Mouse (Mus musculus) stomach, postnatal 0 days (tissue): ENCODE measurements around the gene Sla2. TPM values are rescaled to one million over a fixed set of nuclear protein-coding genes. Genes with fewer than 3 reads are reported as not detected.

Source experiments
- ATAC-seq: fragments of 200-750 bp; cut with Nextera tagmentation; 2 replicates; pipeline ENCODE4 v1.8.0; 2017; ENCODE audit not compliant: low FRiP score, low TSS enrichment
- DNase-seq: peaks from one replicate; pipeline ENCODE4 v3.0.0-alpha.2; 2016; ENCODE audit warnings: low spot score
- H3K27ac ChIP-seq: fragments of 300-500 bp; sonication (generic); replicated peaks from 2 replicates; pipeline ENCODE4 v1.5.1; 2014; ENCODE audit warnings: mild to moderate bottlenecking, control low read depth
- H3K27me3 ChIP-seq: fragments of 300-500 bp; sonication (generic); 2 replicates; pipeline ENCODE4 v1.6.1; 2014; ENCODE audit warnings: low read length; ENCODE audit not compliant: control insufficient read depth, insufficient read depth
- H3K36me3 ChIP-seq: fragments of 300-500 bp; sonication (generic); 2 replicates; pipeline ENCODE4 v1.6.1; 2014; ENCODE audit warnings: low read length, mixed read lengths; ENCODE audit not compliant: control insufficient read depth, insufficient read depth
- H3K4me1 ChIP-seq: fragments of 300-500 bp; sonication (generic); replicated peaks from 2 replicates; pipeline ENCODE4 v1.6.1; 2014; ENCODE audit warnings: antibody characterized with exemption; ENCODE audit not compliant: control insufficient read depth, insufficient read depth
- H3K4me2 ChIP-seq: fragments of 300-500 bp; sonication (generic); replicated peaks from 2 replicates; pipeline ENCODE4 v1.6.1; 2014; ENCODE audit warnings: low read depth, mild to moderate bottlenecking, control low read depth, moderate library complexity
- H3K4me3 ChIP-seq: fragments of 300-500 bp; sonication (generic); 2 replicates; pipeline ENCODE4 v1.5.1; 2014; ENCODE audit warnings: low read depth, low read length, control low read depth
- H3K9ac ChIP-seq: fragments of 300-500 bp; sonication (generic); 2 replicates; pipeline ENCODE4 v1.6.1; 2014; ENCODE audit warnings: mild to moderate bottlenecking, low read length, control low read depth, mixed read lengths
- H3K9me3 ChIP-seq: fragments of 300-500 bp; sonication (generic); 2 replicates; pipeline ENCODE4 v1.6.1; 2016; ENCODE audit warnings: low read length; ENCODE audit not compliant: control insufficient read depth
- CTCF ChIP-seq: IDR thresholded peaks from 2 replicates; pipeline ENCODE4 v1.5.1; 2016; ENCODE audit warnings: antibody characterized with exemption, low read depth, mild to moderate bottlenecking, moderate library complexity
- EP300 ChIP-seq: optimal IDR thresholded peaks from 2 replicates; pipeline ENCODE3; 2016; ENCODE audit warnings: antibody characterized with exemption
- WGBS: fragments of 180-500 bp; shearing (Covaris S2); extraction: QIAGEN DNeasy Blood & Tissue Kit; methylation state at CpG from one replicate; pipeline ENCODE4 v1.1.7; 2014; 5-methylcytosine and 5-hydroxymethylcytosine counted together
- polyA plus RNA-seq: library from polyadenylated mRNA; unstranded; fragments of >200 nt; fragmentation: Nextera tagmentation; extraction: Ambion mirVana; gene quantifications from 2 replicates; pipeline ENCODE4 v1.2.1, GENCODE M21; 2015

Sla2 gene
- polyA plus RNA-seq, 1 experiment from 2014 or later = 0.17 TPM

DNA sequence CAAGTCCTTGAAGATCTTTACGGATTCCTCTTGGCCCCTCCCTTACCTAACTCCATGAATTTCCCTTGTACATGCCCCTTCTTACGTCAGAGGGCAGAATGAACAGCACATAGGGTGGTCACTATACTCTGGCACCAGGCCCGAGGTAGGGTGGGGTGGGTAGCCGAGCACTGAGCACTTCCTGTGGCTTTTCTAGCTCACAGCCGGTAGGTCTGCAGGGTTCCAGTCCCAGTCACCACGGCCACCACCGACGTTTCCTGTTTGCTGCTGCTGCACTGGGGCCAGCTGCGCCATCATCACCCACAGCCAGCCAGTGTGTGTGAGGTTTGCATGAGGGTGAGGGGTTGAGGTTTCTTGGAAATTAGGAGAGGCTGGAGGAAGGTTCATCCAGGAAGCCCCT lies 9.3 kb downstream of the Sla2 start:
- 52% methylated on average over 9 of the region's 9 CpGs for WGBS
- Histone ChIP-seq H3K4me2 (no peak overlapping the region), H3K36me3 (peaks cover 12% of the 10 kb centered on the region; the same call in 1 of the 2 replicates), H3K4me3 (no peak overlapping the region), H3K27me3 (no peaks in the 10 kb centered on the region), H3K9ac (no peak overlapping the region), H3K4me1 (no peaks in the 10 kb centered on the region), H3K27ac (no peak overlapping the region), H3K9me3 (no peaks in the 10 kb centered on the region)
- ATAC-seq (no peak), DNase-seq (no peak)
- TF ChIP-seq EP300 (no peak), CTCF (no peak)

DNA sequence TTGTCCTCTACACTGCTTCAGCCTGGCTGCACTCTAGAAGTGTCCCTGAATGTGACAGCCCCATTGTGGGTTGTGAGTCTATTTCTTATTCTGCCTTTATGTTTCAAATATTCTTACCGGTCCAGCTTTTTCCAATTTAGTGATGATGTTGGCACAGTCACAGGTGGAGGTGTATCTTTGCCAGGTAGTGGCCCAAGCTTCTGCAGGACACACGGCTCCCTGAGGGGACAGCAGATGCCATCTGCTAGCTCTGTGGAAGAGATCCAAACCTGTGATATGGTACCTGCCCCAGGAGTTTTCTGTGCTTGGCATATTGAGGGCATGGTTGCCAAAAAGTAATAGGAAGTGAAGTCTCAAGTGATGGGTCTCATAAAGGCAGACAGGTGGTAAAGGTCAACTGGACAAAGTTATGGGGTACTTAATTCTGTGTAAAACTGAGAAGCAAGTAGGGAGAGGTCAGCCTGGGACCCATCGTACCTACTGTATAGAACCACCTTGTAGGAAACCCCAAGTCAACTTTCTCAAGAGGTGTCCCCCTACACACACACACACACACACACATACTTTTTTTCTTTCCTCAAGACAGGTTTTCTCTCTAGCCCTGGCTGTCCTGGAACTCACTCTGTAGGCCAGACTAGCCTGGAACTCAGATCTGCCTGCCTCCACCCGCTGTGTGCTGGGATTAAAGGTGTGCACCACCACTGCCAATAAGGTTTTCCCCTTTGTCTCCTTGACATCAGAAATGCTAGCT lies 12.1 kb downstream of the Sla2 start:
- ATAC-seq = no peak
- Histone ChIP-seq H3K27me3 (no peaks in the 10 kb centered on the region), H3K9ac (no peak overlapping the region), H3K9me3 (no peaks in the 10 kb centered on the region), H3K4me2 (no peak overlapping the region), H3K4me1 (no peaks in the 10 kb centered on the region), H3K27ac (no peak overlapping the region), H3K36me3 (peaks cover 12% of the 10 kb centered on the region; the same call in 1 of the 2 replicates), H3K4me3 (no peak overlapping the region)
- no peak for DNase-seq
- TF ChIP-seq EP300 (no peak), CTCF (no peak)
- 97% methylated on average over 4 of the region's 4 CpGs for WGBS

GRCm38 (mm10) chr2:156874047-156874759 lies 12.8 kb downstream of the Sla2 start:
- TF ChIP-seq EP300 (no peak), CTCF (no peak)
- H3K4me3 ChIP-seq = no peak overlapping the region
- peaks cover 12% of the 10 kb centered on the region; the same call in 1 of the 2 replicates for H3K36me3 ChIP-seq
- H3K9ac ChIP-seq = no peak overlapping the region
- no peaks in the 10 kb centered on the region for H3K27me3 ChIP-seq
- ATAC-seq (no peak), DNase-seq (no peak)
- H3K4me2 ChIP-seq = no peak overlapping the region
- no peaks in the 10 kb centered on the region for H3K4me1 ChIP-seq
- no peak overlapping the region for H3K27ac ChIP-seq
- WGBS = 86% methylated on average over 8 of the region's 8 CpGs
- no peaks in the 10 kb centered on the region for H3K9me3 ChIP-seq

- Histone ChIP-seq H3K4me2 (no peak overlapping the region), H3K4me1 (no peaks in the 10 kb centered on the region), H3K36me3 (peaks cover 14% of the 10 kb centered on the region; the same call in 1 of the 2 replicates), H3K9ac (no peak overlapping the region), H3K27ac (no peak overlapping the region), H3K27me3 (no peaks in the 10 kb centered on the region), H3K9me3 (no peaks in the 10 kb centered on the region), H3K4me3 (no peak overlapping the region)
- DNase-seq = peak; percentile 64
- TF ChIP-seq CTCF (peak; percentile 88), EP300 (no peak)
- peak; percentile 54 for ATAC-seq
- 19% methylated on average over 5 of the region's 5 CpGs for WGBS
Observed at GRCm38 (mm10) chr2:156873629-156874028, 13.4 kb downstream of the Sla2 start.

- Histone ChIP-seq H3K9ac (peak overlapping the region; percentile 23; the same call in 1 of the 2 replicates), H3K4me2 (no peak overlapping the region), H3K27ac (no peak overlapping the region), H3K27me3 (no peaks in the 10 kb centered on the region), H3K4me3 (no peak overlapping the region), H3K36me3 (peaks cover 15% of the 10 kb centered on the region; the same call in 1 of the 2 replicates), H3K9me3 (no peaks in the 10 kb centered on the region), H3K4me1 (no peaks in the 10 kb centered on the region)
- TF ChIP-seq EP300 (no peak), CTCF (no peak)
- ATAC-seq (no peak), DNase-seq (peak; percentile 33)
- 26% methylated on average over 6 of the region's 6 CpGs for WGBS
Observed at GRCm38 (mm10) chr2:156870519-156870918, 16.5 kb downstream of the Sla2 start.

DNA sequence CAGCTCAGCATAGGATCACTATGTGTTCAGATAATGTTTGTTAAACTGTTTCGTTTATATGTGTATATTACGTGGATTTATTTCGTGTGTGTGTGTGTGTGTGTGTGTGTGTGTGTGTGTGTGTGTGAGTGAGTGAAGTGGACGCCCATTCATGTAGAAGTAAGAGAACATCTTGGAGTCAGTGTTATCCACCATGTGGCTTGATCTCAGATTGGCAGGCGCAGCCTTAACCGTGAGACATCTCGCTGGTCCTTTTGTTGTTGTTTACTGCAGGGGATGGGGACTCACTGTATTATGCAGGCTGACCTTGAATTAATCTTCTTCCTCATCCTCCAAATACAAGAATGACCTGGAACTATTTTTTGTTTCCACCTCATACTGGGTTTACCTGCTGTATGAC lies 17.4 kb downstream of the Sla2 start:
- Histone ChIP-seq H3K27ac (no peak overlapping the region), H3K27me3 (no peaks in the 10 kb centered on the region), H3K4me2 (no peak overlapping the region), H3K9me3 (no peaks in the 10 kb centered on the region), H3K36me3 (peaks cover 10% of the 10 kb centered on the region; the same call in 1 of the 2 replicates), H3K9ac (no peak overlapping the region), H3K4me3 (no peak overlapping the region), H3K4me1 (no peaks in the 10 kb centered on the region)
- ATAC-seq (no peak), DNase-seq (no peak)
- TF ChIP-seq EP300 = no peak
- no peak for TF ChIP-seq CTCF
- 88% methylated on average over 7 of the region's 7 CpGs for WGBS
